Mouse (Mus musculus): ENCODE results near the gene Nprl2. TPM values are rescaled to one million over a fixed set of nuclear protein-coding genes. Genes with fewer than 3 reads are reported as not detected.

The Nprl2 gene
- total and polyA plus RNA-seq, 3 experiments: 12.6 to 31.4 (median 16.3) TPM

- TF ChIP-seq NELFE (IDR thresholded peaks at IDR 0.05; ENCODE audit: low read depth, low read length) (peak; percentile 81), MXI1 (IDR thresholded peaks at IDR 0.05; ENCODE audit: low read depth, low read length) (no peak; the same call in 1 of the 2 replicates), SMC3 (IDR thresholded peaks at IDR 0.05; ENCODE audit: low read depth, low read length) (no peak), SIN3A (IDR thresholded peaks at IDR 0.05; ENCODE audit: low read length) (peak; percentile 83), CTCF (conservative IDR thresholded peaks at IDR 0.05 in 1 of 2, IDR thresholded peaks at IDR 0.05 in 1 of 2; ENCODE audit: low read depth in 2 of 2, low read length in 2 of 2) (no peak), CHD2 (IDR thresholded peaks at IDR 0.05; ENCODE audit: low read length) (peak; percentile 72), IRF4 (IDR thresholded peaks at IDR 0.05; ENCODE audit: low read depth, low read length) (no peak; the same call in none of the 2 replicates), MEF2A (IDR thresholded peaks at IDR 0.05; ENCODE audit: borderline replicate concordance, low read depth, low read length) (no peak; the same call in 1 of the 2 replicates), POLR2AphosphoS2 (IDR thresholded peaks at IDR 0.05; ENCODE audit: low read depth, low read length) (peak; percentile 83), TCF12 (IDR thresholded peaks at IDR 0.05; ENCODE audit: low read depth, low read length) (peak; percentile 86)
These were observed 45.2 kb downstream of the Nprl2 start, which contains the start of gene Ifrd2 (continued) for GRCm38 (mm10) chr9:107586974-107587832.

- DNase-seq (ENCODE audit: extremely low read depth): peak; percentile 53
- in situ Hi-C loops (cut with MboI; ENCODE audit: low pct_ligation_motif_present, low pct_unique_long_range_greater_than_20kb, low sequenced_read_pairs) (no loop called here), dilution Hi-C loops (cut with MboI; ENCODE audit: extremely low pct_ligation_motif_present, extremely low pct_unique_long_range_greater_than_20kb, low sequenced_read_pairs) (no loop called here)
- Histone ChIP-seq H3K27me3 (replicated peaks) (no peaks in the 10 kb centered on the region), H3K27ac (ENCODE audit: insufficient read depth, low read depth) (no peak overlapping the region; the same call in 1 of the 2 replicates), H3K9me3 (replicated peaks; ENCODE audit: low read length) (no peaks in the 10 kb centered on the region), H3K79me2 (replicated peaks; ENCODE audit: control insufficient read depth, extremely low read depth, insufficient read depth, poor library complexity, severe bottlenecking) (peaks cover 18% of the 10 kb centered on the region), H3K4me2 (ENCODE audit: insufficient read depth, low read depth, poor library complexity, severe bottlenecking) (peak overlapping the region; percentile 79), H3K36me3 (replicated peaks in 1 of 2; ENCODE audit: control insufficient read depth in 1 of 2, insufficient read depth in 1 of 2, low read length in 1 of 2) (peaks cover 36 to 66% of the 10 kb centered on the region in 2 experiments), H3K4me1 (ENCODE audit: control insufficient read depth in 1 of 2, insufficient read depth in 2 of 2) (peaks cover 8 to 22% of the 10 kb centered on the region in 2 experiments), H3K4me3 (replicated peaks in 1 of 3; ENCODE audit: low read depth in 2 of 3, low read length in 2 of 3, poor library complexity in 1 of 3) (peak overlapping the region; percentile 83 to 92 (median 85)), H3K9ac (ENCODE audit: insufficient read depth, low read depth) (peak overlapping the region; percentile 67)
- TF ChIP-seq ZC3H11A (IDR thresholded peaks at IDR 0.05; ENCODE audit: low read depth, low read length): no peak
- TF ChIP-seq CHD2 (IDR thresholded peaks at IDR 0.05; ENCODE audit: low read length): no peak
- TF ChIP-seq MAX (IDR thresholded peaks at IDR 0.05; ENCODE audit: low read length): peak; percentile 95
- TF ChIP-seq CHD1 (IDR thresholded peaks at IDR 0.05; ENCODE audit: low read depth, low read length): no peak
- TF ChIP-seq JUND (conservative IDR thresholded peaks at IDR 0.05; ENCODE audit: low read depth, low read length): no peak
- TF ChIP-seq ETS1 (conservative IDR thresholded peaks at IDR 0.05; ENCODE audit: low read depth, low read length): peak; percentile 76
- peak; percentile 96 for TF ChIP-seq MXI1 (IDR thresholded peaks at IDR 0.05; ENCODE audit: low read depth, low read length)
- TF ChIP-seq KAT2A (IDR thresholded peaks at IDR 0.05; ENCODE audit: insufficient replicate concordance, low read length): no peak
- TF ChIP-seq MAZ (IDR thresholded peaks at IDR 0.05; ENCODE audit: low read depth, low read length): no peak
- no peak for TF ChIP-seq UBTF (IDR thresholded peaks at IDR 0.05; ENCODE audit: low read depth, low read length)
- TF ChIP-seq POLR2AphosphoS2 (IDR thresholded peaks at IDR 0.05; ENCODE audit: low read depth, low read length): no peak
- no peak for TF ChIP-seq USF2 (conservative IDR thresholded peaks at IDR 0.05; ENCODE audit: low read depth, low read length)
- no peak for TF ChIP-seq RAD21 (IDR thresholded peaks at IDR 0.05; ENCODE audit: low read depth, low read length)
- no peak for TF ChIP-seq ZNF384 (IDR thresholded peaks at IDR 0.05; ENCODE audit: low read depth, low read length)
- TF ChIP-seq RCOR1 (conservative IDR thresholded peaks at IDR 0.05; ENCODE audit: low read depth, low read length): no peak
- no peak for TF ChIP-seq MAFK (IDR thresholded peaks at IDR 0.05; ENCODE audit: insufficient replicate concordance, low read length)
- TF ChIP-seq PAX5 (IDR thresholded peaks at IDR 0.05; ENCODE audit: low read length): no peak
- no peak for TF ChIP-seq JUN (IDR thresholded peaks at IDR 0.05; ENCODE audit: insufficient read depth, low read depth, low read length)
- no peak for TF ChIP-seq ZMIZ1 (IDR thresholded peaks at IDR 0.05; ENCODE audit: low read depth, low read length)
- TF ChIP-seq NELFE (IDR thresholded peaks at IDR 0.05; ENCODE audit: low read depth, low read length): no peak
- peak; percentile 76 for TF ChIP-seq SIN3A (IDR thresholded peaks at IDR 0.05; ENCODE audit: low read length)
- TF ChIP-seq ZKSCAN1 (IDR thresholded peaks at IDR 0.05; ENCODE audit: borderline replicate concordance, low read depth, low read length): no peak
- no peak for TF ChIP-seq POLR2A (IDR thresholded peaks at IDR 0.05; ENCODE audit: low read depth, low read length)
- TF ChIP-seq MYC (IDR thresholded peaks at IDR 0.05; ENCODE audit: low read depth, low read length): peak; percentile 99
- no peak for TF ChIP-seq TCF12 (IDR thresholded peaks at IDR 0.05; ENCODE audit: low read depth, low read length)
- TF ChIP-seq SMC3 (IDR thresholded peaks at IDR 0.05; ENCODE audit: low read depth, low read length): no peak
- no peak for TF ChIP-seq NRF1 (IDR thresholded peaks at IDR 0.05; ENCODE audit: low read depth, low read length)
- TF ChIP-seq TBP (conservative IDR thresholded peaks at IDR 0.05; ENCODE audit: low read depth, low read length): no peak
- TF ChIP-seq BHLHE40 (IDR thresholded peaks at IDR 0.05; ENCODE audit: low read depth, low read length): peak; percentile 99
- no peak for TF ChIP-seq IRF4 (IDR thresholded peaks at IDR 0.05; ENCODE audit: low read depth, low read length)
These were observed 46.0 kb downstream of the Nprl2 start for GRCm38 (mm10) chr9:107587833-107588639.
